Mouse (Mus musculus) induced T-regulatory cell, adult 2 months (primary cell): Measurements from ENCODE around the gene Epha4.

Experiments used
- DNase-seq: peaks from one replicate; pipeline ENCODE4 v3.0.0-alpha.2; 2012; ENCODE audit warnings: low read depth

The Epha4 gene

GRCm38 (mm10) chr1:77475808-77476413 lies 39.0 kb downstream of the Epha4 start:
- DNase-seq: no peak

GRCm38 (mm10) chr1:77473446-77474376 lies 41.2 kb downstream of the Epha4 start:
- DNase-seq: no peak

- no peak for DNase-seq
Measured at GRCm38 (mm10) chr1:77472566-77472965, 42.3 kb downstream of the Epha4 start.

- DNase-seq: no peak
Measured at GRCm38 (mm10) chr1:77471447-77471846, 43.4 kb downstream of the Epha4 start.

GRCm38 (mm10) chr1:77471037-77471436 lies 43.9 kb downstream of the Epha4 start:
- DNase-seq: no peak

GRCm38 (mm10) chr1:77468717-77469314 lies 46.1 kb downstream of the Epha4 start:
- no peak for DNase-seq

- DNase-seq: no peak
Measured at GRCm38 (mm10) chr1:77465524-77465923, 49.4 kb downstream of the Epha4 start.

- DNase-seq: no peak
Measured at GRCm38 (mm10) chr1:77464108-77464507, 50.8 kb downstream of the Epha4 start.

- no peak for DNase-seq
Measured at GRCm38 (mm10) chr1:77461877-77462615, 52.8 kb downstream of the Epha4 start.

GRCm38 (mm10) chr1:77460831-77461629 lies 53.9 kb downstream of the Epha4 start:
- DNase-seq: no peak

GRCm38 (mm10) chr1:77458751-77459385 lies 56.0 kb downstream of the Epha4 start:
- no peak for DNase-seq

- no peak for DNase-seq
Measured at GRCm38 (mm10) chr1:77457446-77457800, 57.5 kb downstream of the Epha4 start.

- DNase-seq: no peak
Measured at GRCm38 (mm10) chr1:77456695-77457445, 58.0 kb downstream of the Epha4 start.

GRCm38 (mm10) chr1:77453811-77454210 lies 61.1 kb downstream of the Epha4 start:
- DNase-seq: no peak

GRCm38 (mm10) chr1:77452721-77453120 lies 62.2 kb downstream of the Epha4 start:
- no peak for DNase-seq

GRCm38 (mm10) chr1:77451541-77451940 lies 63.3 kb downstream of the Epha4 start:
- DNase-seq: no peak

- DNase-seq: no peak
Measured at GRCm38 (mm10) chr1:77450201-77450600, 64.7 kb downstream of the Epha4 start.

GRCm38 (mm10) chr1:77447061-77447614 lies 67.8 kb downstream of the Epha4 start:
- no peak for DNase-seq

GRCm38 (mm10) chr1:77446438-77446837 lies 68.5 kb downstream of the Epha4 start:
- no peak for DNase-seq

GRCm38 (mm10) chr1:77444648-77445047 lies 70.2 kb downstream of the Epha4 start:
- DNase-seq: no peak
